Mouse (Mus musculus) CH12.LX (cell line): ENCODE results near the gene Mpst.

ENCODE experiments used
- GABPA ChIP-seq: IDR thresholded peaks from 2 replicates; pipeline ENCODE4 v1.6.1; 2012; ENCODE audit warnings: low read depth, low read length, improper control_type of control experiment, inconsistent platforms; ENCODE audit not compliant: insufficient replicate concordance
- TCF12 ChIP-seq: IDR thresholded peaks from 2 replicates; pipeline ENCODE4 v1.6.1; 2014; ENCODE audit warnings: low read depth, mild to moderate bottlenecking, inconsistent platforms, low read length, improper control_type of control experiment

- TF ChIP-seq TCF12 = peak; percentile 37; the same call in 1 of the 2 replicates
- no peak for TF ChIP-seq GABPA
Measured at GRCm38 (mm10) chr15:78449131-78449530, 42.9 kb downstream of the Mpst start.
